Mouse (Mus musculus) thymus, adult 2 months (tissue): ENCODE results near the gene Cdh13.

Experiments used
- CTCF ChIP-seq: fragments of 200-500 bp; IDR thresholded peaks from 2 replicates; pipeline ENCODE4 v1.5.1; 2012; ENCODE audit warnings: mild to moderate bottlenecking, control low read depth, low read length, moderate library complexity, borderline replicate concordance; ENCODE audit not compliant: control insufficient read depth, poor library complexity, insufficient read depth; ENCODE audit errors: extremely low read depth
- POLR2A ChIP-seq: fragments of 200-500 bp; IDR thresholded peaks from 2 replicates; pipeline ENCODE4 v1.6.1; 2012; ENCODE audit warnings: mild to moderate bottlenecking, low read length, control low read depth, moderate library complexity; ENCODE audit not compliant: control insufficient read depth, poor library complexity, insufficient read depth; ENCODE audit errors: extremely low read depth

DNA sequence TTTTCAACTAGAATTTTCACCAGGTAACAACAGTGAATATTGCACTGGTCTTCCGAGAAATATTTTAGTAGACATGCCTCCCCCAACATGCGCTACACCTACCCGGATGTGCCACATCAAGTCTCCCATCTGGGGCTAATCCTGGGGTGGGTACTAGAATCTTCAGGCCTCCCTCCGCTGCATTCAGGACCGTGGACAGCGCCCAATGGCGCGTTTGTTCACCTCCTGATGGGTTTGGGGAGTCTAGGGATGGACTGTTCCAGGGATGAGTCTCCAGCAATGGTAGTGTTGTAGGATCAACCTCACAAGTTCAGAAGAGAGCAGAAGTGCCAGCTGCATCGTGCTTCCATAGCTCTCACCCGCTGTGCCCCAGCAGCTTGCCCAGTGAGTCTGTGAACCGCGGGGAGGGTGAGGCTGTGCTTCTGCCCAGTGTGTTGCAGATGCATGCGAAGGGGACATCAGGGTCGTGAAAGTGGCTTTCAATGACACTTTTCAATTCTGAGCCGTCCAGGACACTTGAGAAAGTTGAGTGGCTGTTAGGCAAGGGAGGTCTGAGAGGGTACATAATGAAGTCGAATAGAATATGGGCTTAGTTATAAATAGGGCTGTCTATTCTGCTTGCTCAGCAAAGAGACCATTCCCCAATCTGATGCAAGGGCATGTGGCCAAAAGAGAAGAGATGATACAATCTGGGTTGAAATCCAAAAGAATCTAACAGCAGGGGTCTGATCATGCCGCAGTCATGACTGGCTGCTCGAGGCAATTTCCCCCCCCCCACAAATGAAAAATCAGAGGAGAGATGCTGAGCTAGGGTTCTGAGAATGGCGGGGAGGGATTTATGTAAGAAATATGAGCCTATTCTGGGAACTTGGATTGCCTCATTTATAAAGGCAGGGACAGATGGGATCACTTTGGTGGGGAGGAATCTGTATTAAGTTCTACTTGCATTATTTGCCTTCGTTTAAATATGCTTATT, 668.5 kb downstream of the Cdh13 start:
- TF ChIP-seq CTCF (no peak), POLR2A (no peak)
